Mouse (Mus musculus) retina, postnatal 1 day (tissue): ENCODE measurements at regions not wholly inside any gene's neighbourhood (a gene's known extent, or its start where the extent isn't known, plus 50 kb on each side); places are given as distances from the start of the nearest gene placed in this dataset.

Experiments used
- DNase-seq: peaks from one replicate; pipeline ENCODE4 v3.0.0-alpha.2; 2012

DNA sequence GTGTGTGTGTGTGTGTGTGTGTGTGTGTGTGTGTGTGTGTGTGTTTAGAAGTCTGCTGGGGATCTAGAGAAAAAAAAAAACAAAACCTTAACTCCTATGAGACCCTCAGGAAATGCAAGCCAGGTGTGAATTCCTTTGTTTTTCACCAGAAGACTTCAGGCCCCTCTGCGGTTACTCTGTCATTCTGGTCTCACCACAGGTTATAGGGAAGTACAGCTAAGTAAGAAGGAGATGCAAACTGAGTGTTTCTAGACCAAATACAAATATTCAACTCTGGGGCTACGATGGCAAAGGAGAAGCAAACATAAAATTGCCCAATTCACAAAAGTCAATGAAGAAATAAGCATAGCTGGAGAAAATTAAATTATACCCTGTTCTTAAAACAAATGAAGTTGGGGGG, 54.9 kb upstream of the Basp1 start:
- DNase-seq: no peak

DNA sequence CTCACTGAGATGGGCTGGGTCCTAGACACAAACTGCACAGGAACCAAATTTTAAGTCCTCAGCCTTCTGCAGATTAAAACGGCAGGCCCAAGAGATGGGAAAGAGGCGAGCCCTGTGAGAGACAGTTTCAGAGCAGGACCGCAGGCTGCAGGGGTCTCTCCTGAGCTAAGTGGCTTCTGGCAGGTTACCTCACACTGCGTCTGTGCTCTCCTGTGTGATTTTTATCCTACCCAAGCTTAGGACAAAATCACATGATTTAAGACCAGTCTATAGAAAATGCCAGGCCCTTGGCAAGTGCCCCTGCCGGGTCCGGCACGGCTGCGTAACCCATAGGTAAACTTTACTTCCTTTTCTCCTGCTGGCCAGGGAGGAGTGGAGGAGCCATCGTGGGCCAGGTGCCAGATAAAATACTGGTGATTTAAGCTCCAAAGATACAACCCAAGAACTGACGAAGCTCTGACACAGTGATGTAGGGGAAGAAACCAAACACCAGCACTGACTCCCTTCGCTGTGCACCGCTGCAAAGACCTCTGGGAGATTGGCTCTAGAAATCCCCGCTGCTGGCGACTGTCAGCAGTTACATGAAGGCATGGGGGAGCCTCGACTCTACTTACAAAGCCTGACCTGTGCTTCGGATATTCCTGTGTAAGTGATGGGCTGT, 55.8 kb upstream of the Basp1 start:
- DNase-seq: no peak

DNA sequence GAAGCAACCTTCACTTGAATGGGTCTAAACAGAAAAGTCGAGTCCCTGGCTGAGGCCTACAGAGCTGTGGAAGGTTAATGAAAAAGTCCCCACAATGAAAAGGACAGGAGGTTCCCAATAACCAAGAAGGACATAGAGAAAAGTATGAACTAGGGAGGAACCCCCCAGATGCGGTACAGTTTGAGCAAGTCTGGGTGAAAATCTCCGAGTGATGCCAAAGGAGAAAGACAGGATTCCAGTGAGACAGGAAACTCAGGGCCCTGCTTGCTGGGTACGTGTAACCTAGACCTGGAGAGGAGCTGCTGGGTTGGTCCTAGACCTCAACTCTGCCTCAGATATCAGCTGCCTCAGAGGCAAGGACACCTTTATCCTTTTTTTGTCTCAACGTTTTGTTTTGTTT, 57.8 kb upstream of the Basp1 start:
- no peak for DNase-seq

DNA sequence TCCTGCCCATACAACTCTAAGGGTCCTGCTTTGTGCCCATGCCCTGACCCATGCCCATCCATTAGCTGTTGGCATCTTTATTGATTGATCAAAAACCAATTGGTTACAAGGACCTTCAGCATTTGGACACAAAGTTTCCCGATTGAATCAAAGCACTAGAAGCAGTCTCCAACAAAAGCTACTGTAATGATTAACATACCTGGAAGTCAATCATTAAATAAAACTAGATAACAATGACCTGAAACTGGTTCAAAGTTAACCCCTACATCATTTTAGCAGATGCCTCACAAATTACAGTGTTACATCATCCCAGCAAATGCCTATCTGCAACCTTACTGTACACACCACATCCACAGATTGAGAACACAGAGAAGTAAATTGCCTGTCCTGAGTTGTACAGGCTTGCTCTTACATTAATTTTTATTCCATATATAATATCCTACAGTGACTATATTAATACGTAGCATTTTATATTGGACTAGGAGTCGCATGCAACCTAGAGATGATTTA, 59.7 kb upstream of the Basp1 start:
- no peak for DNase-seq

DNA sequence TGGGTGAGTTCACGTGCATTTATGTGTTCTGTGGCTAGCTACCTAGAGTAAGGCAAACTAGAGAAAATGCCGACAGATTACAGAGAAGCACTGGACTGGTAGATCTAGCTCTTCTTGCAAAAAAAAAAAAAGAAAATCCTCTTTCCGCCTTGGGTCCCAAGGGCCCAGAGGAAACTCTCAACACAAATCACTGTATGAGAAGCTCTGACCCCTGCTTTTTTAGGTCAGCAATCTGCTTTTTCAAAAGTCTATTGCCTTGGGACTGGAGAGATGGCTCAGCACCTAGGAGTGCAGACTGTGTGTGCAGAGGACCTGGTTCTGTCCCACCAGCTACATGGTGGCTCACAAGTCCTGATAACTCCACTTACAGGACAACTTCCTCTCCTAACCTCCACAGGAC, 60.5 kb upstream of the Basp1 start:
- DNase-seq: no peak

DNA sequence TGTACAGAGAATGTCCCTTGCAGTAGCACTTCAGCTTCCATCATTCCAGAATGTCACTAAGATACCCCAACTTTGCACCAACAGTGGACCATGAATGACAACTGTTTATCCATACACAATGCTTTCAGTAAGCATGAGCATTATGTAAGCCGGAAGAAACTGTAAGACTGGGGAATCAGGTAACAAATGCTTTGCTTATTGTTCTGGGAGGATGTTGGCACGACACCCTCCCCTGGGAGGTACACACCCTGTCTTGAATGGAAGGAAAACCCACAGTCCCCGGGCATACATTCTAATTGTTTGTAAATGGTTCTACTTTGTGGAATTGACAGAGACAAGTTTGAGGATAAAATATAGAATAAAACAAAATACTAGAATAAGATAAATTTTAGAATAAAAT, 69.0 kb upstream of the Basp1 start:
- no peak for DNase-seq

DNA sequence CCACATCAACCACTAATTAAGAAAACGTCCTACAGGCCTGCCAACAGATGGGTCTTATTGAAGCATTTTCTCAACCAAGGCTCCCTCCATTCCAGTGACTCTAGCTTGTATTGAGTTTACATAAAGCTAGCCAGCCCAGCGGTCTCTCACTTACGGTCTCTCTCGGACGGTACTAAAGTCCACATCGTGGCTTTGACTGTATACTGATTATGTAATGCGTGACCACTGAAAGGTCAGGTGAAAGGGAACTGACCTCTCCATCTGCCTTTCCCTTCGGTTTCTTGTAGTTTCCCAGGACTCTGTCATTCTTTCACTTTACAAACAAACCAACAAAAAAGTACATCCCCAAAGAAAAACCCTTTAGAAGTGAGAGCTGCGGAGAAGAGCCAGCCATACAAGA, 71.8 kb upstream of the Basp1 start:
- no peak for DNase-seq

DNA sequence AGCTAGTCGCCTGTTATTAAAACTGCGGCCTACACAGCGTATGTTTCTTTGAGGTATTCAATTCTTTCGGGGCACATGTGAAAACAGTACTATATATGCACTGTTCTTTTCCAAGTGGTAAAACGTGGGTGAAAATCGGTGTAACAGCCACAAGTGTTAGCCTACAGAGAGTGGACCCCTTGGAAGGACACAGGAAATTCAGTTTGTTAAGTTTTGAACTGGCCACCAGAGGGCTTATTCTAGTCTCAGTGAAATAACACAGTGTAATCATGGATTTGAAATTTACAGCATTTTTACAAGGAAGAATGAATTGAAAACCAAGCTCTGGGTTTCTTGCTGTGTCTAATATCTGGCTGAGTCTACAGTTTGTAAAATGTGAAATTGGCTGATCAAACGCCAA, 72.6 kb upstream of the Basp1 start:
- DNase-seq: peak; percentile 35

DNA sequence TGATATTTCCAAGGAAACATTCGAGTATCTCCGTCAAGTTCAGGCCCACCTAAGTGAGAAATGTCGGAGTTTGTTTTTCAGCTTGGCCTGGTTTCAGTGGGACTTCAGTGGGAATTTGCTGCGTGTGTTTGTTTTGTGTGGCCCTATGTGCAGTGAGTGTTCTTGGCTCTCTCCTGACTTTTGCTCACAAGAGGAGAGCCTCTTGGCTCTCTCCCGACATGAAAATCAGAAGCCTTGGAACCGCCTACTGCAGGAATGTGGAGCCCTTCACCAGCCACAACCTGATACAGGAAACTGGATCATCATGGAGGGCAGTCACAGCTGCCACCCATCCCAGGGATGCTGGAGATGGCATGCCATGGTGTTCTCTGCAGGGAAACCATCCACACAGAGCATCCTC, 76.2 kb upstream of the Basp1 start:
- DNase-seq: no peak

DNA sequence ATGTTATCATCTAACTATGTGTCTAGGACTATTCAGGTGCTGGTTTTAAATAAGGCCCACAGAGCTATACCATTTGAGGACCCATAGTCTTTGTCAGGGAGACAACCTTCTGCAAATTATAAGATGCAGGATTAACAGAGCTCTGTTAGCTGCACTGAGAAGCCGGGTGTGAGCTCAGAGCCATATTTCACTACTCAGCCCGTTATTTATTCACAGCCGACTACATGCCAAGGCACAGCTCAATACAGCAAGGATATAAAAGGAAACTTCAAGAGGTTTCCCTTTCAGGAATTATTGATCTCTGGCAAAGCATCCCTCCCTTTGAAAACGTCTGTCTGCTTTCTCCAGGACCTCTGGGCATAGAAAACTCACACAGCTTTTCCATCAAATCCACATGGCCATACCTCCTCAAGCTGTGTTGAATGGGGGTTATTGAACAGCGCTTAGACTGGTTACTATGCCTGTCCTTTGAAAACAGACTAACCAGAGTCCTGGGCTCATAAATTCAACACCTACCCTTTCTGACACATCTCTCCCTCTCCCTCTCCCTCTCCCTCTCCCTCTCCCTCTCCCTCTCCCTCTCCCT, 78.7 kb upstream of the Basp1 start:
- DNase-seq: no peak

DNA sequence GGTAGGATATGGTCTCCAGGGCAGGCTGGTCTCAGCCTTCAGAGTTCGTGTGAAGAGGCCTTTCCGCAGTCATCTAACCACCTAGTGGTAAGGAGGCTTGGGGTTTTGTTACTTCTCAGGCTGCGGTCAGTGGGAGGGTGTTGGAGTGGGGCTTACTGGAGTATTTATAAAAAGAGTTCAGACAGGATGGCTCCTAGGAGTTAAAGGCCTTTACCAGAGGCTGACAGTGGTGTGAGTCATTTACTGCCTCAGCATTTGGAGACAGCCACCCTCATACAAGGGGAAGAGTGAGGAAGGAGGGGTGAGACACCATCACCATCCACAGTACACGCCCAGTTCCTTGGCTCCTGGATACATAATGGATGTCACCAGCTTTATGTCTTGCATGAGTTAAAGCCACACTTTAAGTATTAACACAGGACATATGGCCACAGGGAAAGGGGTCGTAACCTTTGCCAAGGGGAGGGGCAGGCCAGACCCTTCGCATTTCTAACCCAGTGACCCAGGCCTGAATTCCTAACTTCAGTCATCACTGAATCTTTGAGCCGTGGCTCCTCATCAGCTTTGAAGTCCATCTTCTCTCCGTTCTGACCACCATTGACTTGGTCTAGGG, 81.2 kb upstream of the Basp1 start:
- no peak for DNase-seq

DNA sequence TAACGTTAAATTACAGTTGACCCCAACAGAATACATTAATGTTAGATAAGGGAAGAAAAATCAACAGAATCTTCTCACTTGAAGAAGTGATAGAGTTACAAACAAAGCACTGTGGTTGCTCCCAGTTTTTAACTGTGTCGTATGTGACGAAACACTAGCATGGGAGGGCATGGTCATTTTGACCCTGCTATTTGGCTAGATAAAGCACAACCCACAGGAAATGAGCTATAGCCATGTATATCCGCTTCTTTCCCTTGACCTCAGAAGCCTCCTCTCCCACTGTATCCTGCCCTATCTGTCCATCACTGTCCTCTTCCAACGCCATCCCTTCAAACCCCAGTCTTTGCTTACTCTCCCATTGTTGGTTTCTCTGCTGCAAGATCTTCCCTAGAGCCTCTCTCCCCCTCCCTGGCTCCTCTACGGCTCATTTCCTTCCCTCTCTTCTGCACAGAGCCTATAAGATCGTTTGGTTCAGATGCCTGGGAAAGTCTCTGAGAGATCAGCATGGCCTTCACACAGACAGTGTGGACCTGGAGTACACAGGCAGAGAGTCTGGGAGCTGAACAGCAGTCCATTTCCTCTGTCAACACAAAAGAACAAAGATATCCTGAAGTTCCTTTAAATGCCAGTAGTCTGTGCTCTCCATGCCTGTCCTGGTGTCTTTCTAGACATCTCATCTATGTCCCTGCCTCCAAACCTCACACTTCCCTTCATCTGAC, 82.5 kb upstream of the Basp1 start:
- DNase-seq: no peak

DNA sequence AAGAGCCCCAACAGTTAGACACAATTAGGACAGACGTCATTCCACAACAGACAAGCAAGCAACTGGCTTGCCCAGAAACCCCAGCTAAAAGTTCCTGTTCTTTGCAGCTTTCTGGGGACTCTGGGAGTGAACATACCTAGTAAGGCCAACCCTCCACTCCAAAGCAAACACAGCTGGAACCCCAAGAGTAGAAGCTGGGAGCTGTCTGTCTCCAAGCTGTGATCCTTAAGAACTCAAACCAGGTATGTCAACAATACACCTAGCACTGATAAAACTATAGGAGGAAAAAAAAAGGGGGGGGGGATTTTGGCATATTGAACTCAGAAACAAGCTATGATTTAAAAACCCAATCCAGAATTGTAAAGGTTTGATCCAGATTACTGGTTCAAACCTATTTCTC, 84.2 kb upstream of the Basp1 start:
- DNase-seq: peak; percentile 24

DNA sequence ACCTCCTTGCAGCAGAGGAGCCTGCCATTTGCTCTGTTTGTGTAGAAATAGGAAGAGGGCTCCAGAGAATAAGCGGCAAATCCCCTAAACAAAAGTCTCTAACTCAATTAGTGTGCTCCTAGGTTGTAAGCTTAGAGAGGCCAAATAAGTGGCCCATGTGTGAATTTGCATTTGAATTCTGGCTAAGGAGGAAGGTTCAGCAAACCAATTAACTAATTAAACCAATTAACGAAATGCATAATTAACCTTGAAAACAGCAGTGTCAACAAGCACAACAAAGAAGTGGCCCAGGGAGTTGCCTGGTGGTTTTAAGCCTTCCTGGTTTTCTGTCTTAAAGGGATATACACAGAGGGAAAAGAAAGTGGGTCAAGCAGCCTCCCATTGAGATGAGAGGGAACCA, 84.9 kb upstream of the Basp1 start:
- peak; percentile 94 for DNase-seq

DNA sequence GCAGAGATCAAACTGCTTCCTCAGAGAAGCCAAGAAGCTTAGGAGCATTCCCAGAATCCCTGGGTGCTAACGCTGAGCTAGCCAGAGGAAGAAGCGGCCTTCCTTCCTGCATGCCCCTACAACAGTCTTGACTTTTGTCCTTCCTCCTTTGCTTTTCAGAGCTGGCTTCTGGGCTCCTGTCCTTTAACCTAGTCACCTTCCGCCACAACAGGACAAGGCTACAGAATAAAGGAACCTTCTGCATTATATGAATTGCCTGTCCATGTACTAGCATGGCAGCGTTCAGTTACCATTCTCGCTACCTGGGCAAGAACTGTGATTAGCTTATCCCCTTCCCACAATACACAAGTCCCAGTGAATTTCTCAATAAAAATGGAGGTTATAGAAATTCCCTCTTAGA, 88.9 kb upstream of the Basp1 start:
- no peak for DNase-seq

DNA sequence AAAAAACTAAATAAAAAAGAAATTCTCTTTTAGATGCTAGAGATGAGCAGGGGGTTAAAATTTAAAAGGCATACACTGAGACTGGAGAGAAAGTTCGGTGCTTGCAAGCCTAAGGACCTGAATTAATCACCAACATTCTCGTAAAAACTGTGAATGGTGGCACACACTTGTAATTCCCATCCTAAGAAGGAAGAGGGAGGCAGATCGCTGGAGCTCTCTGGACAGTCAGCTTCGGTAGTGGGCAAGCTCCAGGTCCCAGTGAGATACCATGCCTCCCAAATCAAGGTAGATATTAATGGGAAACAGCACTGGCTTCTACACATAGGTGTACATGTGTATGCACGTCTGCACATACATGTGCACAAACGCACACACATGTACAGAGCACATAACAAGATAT, 89.5 kb upstream of the Basp1 start:
- DNase-seq: no peak

DNA sequence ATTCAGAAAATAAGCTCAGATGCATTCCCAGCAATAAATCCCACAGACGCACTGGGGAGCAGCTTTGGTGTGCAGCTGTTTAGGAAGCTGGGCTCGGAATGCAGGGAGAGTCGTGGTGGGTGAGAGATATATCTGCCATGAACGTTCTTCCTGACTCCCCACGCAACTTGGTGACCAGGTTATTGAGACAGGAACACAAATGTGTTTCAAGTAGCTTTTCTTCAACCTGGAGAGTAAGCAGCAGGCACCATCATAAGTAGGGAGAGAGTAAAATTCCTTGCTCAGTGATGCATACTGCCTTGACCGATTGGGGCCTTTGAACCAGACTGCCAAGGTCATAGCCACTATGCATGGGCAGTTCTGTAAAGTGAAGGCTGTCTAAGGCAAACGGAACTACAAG, 95.6 kb upstream of the Basp1 start:
- DNase-seq: peak; percentile 42

DNA sequence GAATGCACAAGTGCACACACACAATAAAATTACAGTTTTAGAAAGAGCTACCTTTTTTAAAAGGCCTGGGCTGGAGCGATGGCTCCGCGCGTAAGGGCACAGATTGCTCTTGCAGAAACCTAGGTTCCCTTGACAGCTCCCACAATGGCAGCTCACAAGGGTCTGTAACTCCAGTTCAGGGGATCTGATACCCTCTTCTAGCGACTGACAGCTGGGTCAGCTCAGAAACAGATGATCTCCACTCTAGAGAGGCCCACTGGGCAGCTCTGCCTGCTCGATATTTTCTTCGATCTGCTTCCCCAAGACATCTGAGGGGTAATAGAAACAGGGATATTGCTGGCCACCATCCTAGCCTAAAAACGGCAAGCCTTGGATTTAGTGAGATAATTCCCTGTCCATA, 96.0 kb upstream of the Basp1 start:
- DNase-seq: peak; percentile 25

DNA sequence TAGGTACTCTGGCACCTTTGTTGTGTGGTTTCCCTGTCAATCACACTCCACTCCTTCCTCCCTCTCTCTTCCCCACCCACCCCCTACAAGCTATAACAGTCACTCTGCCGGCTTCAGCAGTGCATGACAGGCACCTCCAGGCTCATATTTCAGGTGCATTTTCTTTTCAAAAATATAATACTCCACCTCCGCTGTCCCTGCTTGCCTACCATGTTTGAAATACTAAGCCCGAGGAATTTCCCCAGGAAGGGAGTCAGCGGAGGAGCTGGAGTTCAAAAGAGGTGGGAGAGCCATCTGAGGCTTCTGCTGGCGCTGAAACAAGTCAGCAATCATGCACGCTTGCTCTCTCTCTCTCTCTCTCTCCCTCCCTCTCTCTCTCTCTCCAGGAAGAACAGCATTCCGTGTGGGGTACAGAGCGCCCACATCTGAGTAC, 96.5 kb upstream of the Basp1 start:
- DNase-seq: peak; percentile 26

DNA sequence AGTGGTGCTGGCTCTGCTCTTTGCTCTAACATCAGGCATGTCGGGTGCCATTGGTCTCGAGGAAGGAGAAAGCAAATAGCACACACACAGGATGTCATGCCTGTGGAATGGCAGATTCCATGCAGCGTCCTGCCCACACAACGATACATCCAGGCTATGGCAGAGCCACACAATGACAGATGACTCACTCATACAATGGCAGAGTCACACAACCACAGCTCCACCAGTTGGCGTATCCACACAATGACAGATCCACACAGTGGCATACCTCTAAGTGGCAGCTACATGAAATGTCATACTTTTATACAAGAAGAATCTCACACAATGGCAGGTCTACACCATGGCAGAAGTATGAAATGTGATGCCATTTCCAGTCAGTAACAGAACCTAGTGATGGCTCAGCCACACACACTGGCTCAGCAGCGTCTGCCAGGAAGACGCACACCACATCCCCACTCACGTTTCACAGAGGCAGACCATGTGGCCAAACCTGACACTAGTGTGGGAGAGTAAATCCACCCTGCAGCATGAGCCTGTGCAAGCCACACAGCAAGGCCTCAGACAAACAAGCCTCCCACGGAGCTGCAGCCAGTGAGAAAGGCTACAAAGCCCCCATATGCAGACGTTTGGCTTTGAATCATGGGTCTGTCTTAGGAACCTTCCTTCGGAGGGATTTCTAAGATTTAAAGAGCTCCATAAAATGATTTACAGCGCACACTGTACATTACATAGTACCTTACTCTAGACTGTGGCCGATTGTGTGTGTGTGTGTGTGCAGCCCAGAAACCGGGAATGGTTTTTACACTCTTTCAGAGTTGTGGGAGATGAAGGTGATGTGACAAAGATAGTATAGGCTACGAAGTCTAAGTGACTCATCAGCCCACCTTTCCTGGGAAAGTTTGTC, 104.0 kb upstream of the Myo10 start:
- DNase-seq: no peak

DNA sequence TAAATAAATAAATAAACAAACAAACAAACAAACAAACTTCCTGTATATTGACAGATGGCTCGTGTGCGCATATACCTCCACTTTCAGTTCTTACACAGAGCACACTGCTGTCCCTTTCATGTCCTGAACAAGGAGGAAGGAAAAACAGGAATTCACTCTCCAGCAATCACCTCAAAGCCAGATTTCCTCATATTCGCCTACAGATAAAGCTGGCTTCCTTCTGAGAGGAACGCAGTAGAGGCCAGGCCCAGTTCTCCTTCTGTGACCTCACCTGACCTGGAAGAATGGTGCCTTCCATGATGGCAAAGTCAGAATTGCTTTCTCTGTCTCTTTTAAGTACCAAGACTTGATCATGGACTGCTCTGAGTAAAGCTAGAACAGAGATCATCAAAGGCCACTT, 98.1 kb upstream of the Myo10 start:
- no peak for DNase-seq

DNA sequence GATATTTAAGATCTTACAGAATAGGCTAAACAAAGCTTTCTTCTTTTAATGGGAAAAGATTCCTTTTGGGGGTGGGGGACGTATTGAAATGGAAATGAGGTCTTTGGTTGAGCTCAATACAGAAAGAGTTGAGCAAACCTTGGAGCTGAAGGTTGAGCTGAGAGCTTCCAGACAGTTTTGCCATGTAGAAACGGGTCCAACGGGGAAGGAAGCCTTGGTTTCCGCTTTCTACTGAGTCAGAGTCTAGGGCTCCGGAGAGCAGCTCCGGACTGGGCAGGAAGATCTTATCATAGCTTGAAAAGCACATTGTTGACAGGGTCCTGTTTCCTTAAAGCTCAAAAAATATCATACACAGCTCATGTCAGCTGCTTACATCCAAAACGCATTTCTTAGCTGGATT, 97.0 kb upstream of the Myo10 start:
- DNase-seq: no peak
